Mouse (Mus musculus): ENCODE data around the gene Nol12.

Nol12 gene

GRCm38 (mm10) chr15:78934784-78935320 is at the start of gene Nol12:
Nol12 (plus strand) TSS chr15:78934933.
- in situ Hi-C loops (cut with MboI; ENCODE audit: unreplicated experiment in 2 of 2), result no loop called here

DNA sequence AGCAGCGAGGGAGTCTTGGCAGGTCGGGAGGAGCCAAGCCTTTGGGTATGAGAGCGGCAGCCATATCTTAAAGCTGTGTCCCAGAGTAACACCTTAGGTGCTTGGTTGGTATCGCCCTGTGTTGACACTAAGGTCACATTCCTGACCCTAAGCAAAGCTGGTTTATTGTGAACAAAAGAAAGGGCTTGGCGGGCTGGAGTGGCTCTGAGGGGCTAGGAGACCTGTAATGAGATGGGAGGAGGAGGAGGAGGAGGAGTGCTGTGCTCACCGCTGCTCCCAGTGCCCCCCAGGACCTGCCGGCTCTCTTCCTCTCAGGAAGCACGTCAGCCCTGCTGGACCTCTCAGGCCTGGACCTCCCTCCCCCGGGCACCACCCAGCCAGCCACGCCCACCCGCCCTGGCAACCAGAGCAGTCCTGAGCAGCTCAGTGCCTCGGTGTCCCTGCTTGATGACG is 45.3 kb upstream of the Nol12 start:
- in situ Hi-C loops (cut with MboI; ENCODE audit: unreplicated experiment in 2 of 2), result loop anchor here (25.0 kb wide), 2 partner anchors 448 to 798 kb away; partner anchors contain the start of genes Gtpbp1 (in 2 of the 2), Josd1 (in 2 of the 2), Maff (in 1 of the 2) and Pla2g6 (in 1 of the 2)

- in situ Hi-C loops (cut with MboI; ENCODE audit: unreplicated experiment in 2 of 2), result loop anchor here (25.0 kb wide), 2 partner anchors 445 to 795 kb away; partner anchors contain the start of genes Gtpbp1 (in 2 of the 2), Josd1 (in 2 of the 2), Maff (in 1 of the 2) and Pla2g6 (in 1 of the 2)
Observed at GRCm38 (mm10) chr15:78892440-78892839, 42.3 kb upstream of the Nol12 start.

GRCm38 (mm10) chr15:78894726-78895125 is 40.0 kb upstream of the Nol12 start:
- in situ Hi-C loops (cut with MboI; ENCODE audit: unreplicated experiment in 2 of 2), result loop anchor here (25.0 kb wide), 2 partner anchors 443 to 793 kb away; partner anchors contain the start of genes Gtpbp1 (in 2 of the 2), Josd1 (in 2 of the 2), Maff (in 1 of the 2) and Pla2g6 (in 1 of the 2)

DNA sequence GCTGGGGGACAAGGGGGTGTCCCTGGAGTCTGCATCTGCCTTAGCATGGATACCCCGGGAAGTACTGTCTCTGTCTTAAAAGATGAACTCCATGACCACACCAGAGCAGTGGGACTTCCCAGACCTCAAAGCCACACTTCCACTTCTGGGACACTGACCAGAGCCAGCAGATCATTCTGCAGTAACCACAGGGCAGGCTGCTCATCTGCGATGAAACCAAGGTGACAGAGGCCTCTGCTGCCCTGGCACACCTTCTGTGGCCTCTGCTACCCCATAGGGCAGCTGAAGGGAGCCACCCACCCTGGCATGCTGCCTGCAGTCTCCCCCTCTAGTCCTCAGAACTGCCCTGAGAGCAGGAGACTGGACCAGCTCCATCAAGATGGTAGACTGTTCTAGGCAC is 39.0 kb upstream of the Nol12 start:
- in situ Hi-C loops (cut with MboI; ENCODE audit: unreplicated experiment in 2 of 2), result loop anchor here (25.0 kb wide), 2 partner anchors 442 to 792 kb away; partner anchors contain the start of genes Gtpbp1 (in 2 of the 2), Josd1 (in 2 of the 2), Maff (in 1 of the 2) and Pla2g6 (in 1 of the 2)

DNA sequence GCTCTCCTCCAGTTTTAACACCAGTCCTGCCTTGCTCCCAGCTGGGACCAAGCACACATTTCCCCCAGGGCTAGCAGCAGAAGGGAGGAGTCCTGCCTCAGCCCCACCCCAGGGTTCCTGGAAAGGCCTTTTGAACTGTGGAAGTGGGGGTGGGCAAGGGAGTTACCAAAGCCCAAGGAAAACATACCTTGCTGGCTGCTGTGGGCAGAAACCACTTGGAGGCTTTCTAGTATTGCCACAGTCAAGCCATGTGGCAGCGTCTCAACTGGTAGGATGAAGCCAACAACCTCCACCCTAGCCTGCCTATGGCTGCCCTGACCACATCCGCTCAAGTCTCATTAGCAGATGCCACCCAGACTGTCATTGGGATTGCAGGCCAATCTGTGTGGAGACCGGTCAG is 38.6 kb upstream of the Nol12 start:
- in situ Hi-C loops (cut with MboI; ENCODE audit: unreplicated experiment in 2 of 2), result loop anchor here (25.0 kb wide), 2 partner anchors 441 to 791 kb away; partner anchors contain the start of genes Gtpbp1 (in 2 of the 2), Josd1 (in 2 of the 2), Maff (in 1 of the 2) and Pla2g6 (in 1 of the 2)

DNA sequence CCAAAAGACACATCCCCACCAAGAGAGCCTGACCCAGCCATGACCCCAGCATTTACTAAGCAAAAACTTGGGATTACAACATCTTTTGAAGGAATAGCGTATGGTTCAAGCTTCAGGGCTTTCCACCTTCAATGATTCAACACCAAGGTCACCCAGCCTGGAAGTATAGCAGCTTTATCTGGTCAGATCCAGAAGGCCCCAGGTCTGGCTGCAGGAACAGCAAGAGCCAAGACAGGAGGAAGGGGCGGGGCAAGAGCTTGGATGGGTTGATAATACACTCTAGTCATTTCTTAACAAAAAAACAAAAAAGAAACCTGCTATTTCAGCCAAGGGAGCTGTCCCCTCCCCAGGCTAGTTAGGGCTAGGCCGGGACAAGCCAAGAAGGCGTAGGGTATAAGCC is 37.2 kb upstream of the Nol12 start:
- in situ Hi-C loops (cut with MboI; ENCODE audit: unreplicated experiment in 2 of 2), result loop anchor here (25.0 kb wide), 2 partner anchors 440 to 790 kb away; partner anchors contain the start of genes Gtpbp1 (in 2 of the 2), Josd1 (in 2 of the 2), Maff (in 1 of the 2) and Pla2g6 (in 1 of the 2)

DNA sequence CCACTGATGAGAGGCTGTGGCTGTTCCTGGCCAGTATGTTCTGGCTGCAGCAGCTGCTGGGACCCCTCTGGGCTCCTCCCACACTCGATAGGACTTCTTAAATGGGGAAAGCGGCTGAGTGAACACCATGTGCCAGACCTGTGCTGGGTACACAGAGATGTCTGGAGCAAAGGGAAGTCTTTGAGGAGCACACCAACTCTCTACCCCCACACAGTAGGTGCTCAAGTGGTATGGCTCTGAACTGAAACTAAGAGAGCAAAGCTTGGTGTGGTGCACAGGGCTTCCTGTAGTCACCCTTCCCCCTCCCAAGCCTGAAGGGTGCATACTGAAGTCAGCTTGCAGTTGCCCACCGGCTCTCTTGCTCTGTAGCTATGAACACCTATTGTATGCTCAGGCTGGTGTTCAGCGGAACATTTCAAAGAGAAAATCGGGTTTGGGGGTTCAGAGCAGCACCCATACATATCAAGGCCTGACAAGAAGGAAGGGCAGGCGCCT is 36.2 kb upstream of the Nol12 start:
- in situ Hi-C loops (cut with MboI; ENCODE audit: unreplicated experiment in 2 of 2), result loop anchor here (25.0 kb wide), 2 partner anchors 439 to 789 kb away; partner anchors contain the start of genes Gtpbp1 (in 2 of the 2), Josd1 (in 2 of the 2), Maff (in 1 of the 2) and Pla2g6 (in 1 of the 2)

- in situ Hi-C loops (cut with MboI; ENCODE audit: unreplicated experiment in 2 of 2), result loop anchor here (25.0 kb wide), 2 partner anchors 438 to 788 kb away; partner anchors contain the start of genes Gtpbp1 (in 2 of the 2), Josd1 (in 2 of the 2), Maff (in 1 of the 2) and Pla2g6 (in 1 of the 2)
Observed at GRCm38 (mm10) chr15:78899409-78899739, 35.4 kb upstream of the Nol12 start, which contains the start of gene Gm49510. Gm49510 (plus strand) TSS chr15:78899667.

DNA sequence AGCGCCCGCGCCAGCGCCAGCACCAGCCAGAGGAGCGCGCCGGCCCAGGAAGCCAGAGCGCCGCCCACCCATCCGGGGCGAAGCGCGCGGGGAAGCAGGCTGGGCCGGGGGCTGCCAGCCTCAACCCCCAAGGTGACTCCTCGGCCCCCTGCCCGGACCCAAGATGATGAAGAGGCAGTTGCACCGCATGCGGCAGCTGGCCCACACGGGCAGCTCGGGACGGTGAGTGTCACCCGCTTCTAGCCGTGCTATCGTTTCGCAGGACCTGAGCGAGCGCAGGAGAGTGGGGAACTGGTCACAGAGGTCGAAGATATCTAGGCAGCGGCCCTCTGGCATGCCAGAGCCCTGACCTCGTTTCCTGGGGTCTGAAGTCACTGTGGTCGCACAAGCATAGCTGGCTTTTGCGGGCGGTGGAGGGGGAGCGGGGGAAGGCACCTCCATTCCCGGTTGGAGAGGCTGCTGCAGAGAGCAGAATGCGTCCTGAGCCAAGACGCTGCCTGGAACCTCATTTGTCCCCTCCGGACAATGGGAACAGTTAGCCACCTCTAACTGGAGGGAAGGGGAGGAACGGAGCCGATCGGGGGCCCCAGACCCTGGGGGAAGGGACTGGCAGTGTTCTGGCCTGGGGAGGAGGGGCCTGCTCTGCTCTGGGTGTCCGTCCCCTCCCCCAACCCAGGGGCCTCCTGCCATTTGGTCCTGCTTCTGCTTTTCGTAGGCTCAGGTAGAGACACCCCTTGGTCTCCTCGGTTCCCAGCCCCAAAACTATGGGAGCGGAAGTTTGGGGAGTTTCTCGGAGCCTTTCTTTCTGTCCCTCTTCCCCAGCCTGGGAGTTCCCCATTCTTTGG is 34.8 kb upstream of the Nol12 start, which contains the start of gene Sh3bp1:
Gene Sh3bp1, plus strand, starts transcription at position 29 of the 845 bp plus-strand sequence.
- in situ Hi-C loops (cut with MboI; ENCODE audit: unreplicated experiment in 2 of 2), result loop anchor here (5.0 to 25.0 kb wide), 3 partner anchors 42 to 787 kb away; partner anchors contain the start of genes Gtpbp1 (in 2 of the 2), Josd1 (in 2 of the 2), Maff (in 1 of the 2) and Pla2g6 (in 1 of the 2)

GRCm38 (mm10) chr15:78900585-78901421 is 33.9 kb upstream of the Nol12 start:
- in situ Hi-C loops (cut with MboI; ENCODE audit: unreplicated experiment in 2 of 2), result loop anchor here in 1 of 2 experiments (5.0 kb wide), 1 partner anchor 41 kb away; no protein-coding TSS in a partner anchor

DNA sequence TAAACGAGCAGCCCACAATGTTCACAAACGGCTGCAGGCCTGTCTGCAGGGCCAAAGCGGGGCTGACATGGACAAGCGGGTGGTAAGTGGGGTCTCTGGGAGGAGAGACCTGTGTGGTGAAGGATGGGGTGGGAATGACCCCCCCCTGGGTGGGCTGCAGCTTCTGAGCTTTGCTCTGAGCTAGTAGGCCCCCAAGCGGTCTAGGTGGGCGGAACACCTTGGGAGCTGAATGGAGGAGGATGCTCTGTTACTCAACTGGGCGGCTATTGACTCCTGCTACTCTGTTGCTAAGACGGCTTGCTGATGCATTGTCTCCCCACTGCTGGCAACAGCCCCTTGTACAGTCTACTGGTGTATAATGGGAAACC is 33.3 kb upstream of the Nol12 start:
- in situ Hi-C loops (cut with MboI; ENCODE audit: unreplicated experiment in 2 of 2), result loop anchor here in 1 of 2 experiments (5.0 kb wide), 1 partner anchor 41 kb away; no protein-coding TSS in a partner anchor

GRCm38 (mm10) chr15:78903243-78903642 is 31.5 kb upstream of the Nol12 start:
- in situ Hi-C loops (cut with MboI; ENCODE audit: unreplicated experiment in 2 of 2), result loop anchor here in 1 of 2 experiments (5.0 kb wide), 1 partner anchor 39 kb away; no protein-coding TSS in a partner anchor

- in situ Hi-C loops (cut with MboI; ENCODE audit: unreplicated experiment in 2 of 2), result no loop called here
Observed at GRCm38 (mm10) chr15:78908399-78908798, 26.3 kb upstream of the Nol12 start.

GRCm38 (mm10) chr15:78908982-78909381 is 25.8 kb upstream of the Nol12 start:
- in situ Hi-C loops (cut with MboI; ENCODE audit: unreplicated experiment in 2 of 2), result no loop called here

GRCm38 (mm10) chr15:78912040-78912439 is 22.7 kb upstream of the Nol12 start:
- in situ Hi-C loops (cut with MboI; ENCODE audit: unreplicated experiment in 2 of 2), result loop anchor here in 1 of 2 experiments (10.0 kb wide), 1 partner anchor 113 kb away; the partner anchor contains the start of gene H1f0

GRCm38 (mm10) chr15:78913632-78914090 is 21.1 kb upstream of the Nol12 start, which contains the start of gene Pdxp:
Pdxp (plus strand) TSS chr15:78913919.
- in situ Hi-C loops (cut with MboI; ENCODE audit: unreplicated experiment in 2 of 2), result loop anchor here in 1 of 2 experiments (10.0 kb wide), 1 partner anchor 111 kb away; the partner anchor contains the start of gene H1f0

DNA sequence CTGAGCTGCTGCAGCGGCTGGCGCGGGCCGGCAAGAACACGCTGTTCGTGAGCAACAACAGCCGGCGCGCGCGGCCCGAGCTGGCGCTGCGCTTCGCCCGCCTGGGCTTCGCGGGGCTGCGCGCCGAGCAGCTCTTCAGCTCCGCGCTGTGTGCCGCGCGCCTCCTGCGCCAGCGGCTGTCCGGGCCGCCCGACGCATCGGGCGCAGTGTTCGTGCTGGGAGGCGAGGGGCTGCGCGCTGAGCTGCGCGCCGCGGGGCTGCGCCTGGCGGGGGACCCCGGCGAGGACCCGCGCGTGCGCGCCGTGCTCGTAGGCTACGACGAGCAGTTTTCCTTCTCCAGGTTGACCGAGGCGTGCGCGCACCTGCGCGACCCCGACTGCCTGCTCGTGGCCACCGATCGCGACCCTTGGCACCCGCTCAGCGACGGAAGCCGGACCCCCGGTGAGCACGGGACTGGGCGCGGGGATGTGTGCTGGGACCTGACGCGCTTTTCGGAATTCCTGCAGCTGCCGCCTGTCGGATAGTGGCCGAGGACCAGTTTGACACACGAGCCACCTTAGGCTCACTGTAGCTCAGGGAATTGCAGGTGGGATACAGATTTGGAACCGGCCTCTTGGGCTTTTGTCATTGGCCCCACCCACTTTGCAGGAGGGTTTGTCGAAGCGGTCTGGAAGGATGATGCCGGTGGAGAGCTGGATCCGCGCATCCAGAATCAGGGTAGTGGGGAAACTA is 20.5 kb upstream of the Nol12 start:
- in situ Hi-C loops (cut with MboI; ENCODE audit: unreplicated experiment in 2 of 2), result loop anchor here in 1 of 2 experiments (10.0 kb wide), 1 partner anchor 111 kb away; the partner anchor contains the start of gene H1f0

Measured in v-Abl transformed pro-B cells (cell line).